ENCODE assay signal across 20 mouse cellular contexts in the genomic region with DNA sequence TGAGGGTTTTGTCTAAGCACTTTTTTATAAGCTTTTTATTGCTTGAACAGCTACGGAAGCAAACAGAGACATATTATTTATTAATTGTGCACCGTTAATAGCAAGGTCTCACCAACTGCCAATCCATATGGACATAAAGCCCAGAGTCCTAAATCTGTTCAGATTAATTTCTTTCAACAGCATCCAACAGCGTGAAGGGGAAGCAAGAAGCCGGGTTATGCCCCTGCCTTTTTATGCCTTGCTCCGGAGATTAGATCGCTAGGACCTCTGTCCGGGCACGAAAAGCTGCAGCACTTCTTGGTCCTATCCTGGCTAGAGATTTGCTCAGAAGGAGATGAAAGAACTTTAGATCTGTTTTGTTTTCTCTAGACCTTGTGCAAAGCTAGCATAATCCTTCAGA.
"Had no signal": no experiment of that assay in that cellular context is flagged by ENCODE, and none has a peak within 500 bp of the region (broad histone marks: within the 10 kb centered on the region; RNA-seq: fewer than 3 reads in every experiment).

No protein-coding gene starts in this region.

- H3K36me3 ChIP-seq: limb, embryonic 10.5 days; limb, embryonic 13.5 days; liver, embryonic 12.5 days; liver, embryonic 15.5 days; lung, embryonic 15.5 days; midbrain, embryonic 15.5 days; stomach, embryonic 15.5 days had no signal

- H3K4me1 ChIP-seq: limb, embryonic 10.5 days; limb, embryonic 13.5 days; liver, embryonic 12.5 days; liver, embryonic 15.5 days; lung, embryonic 15.5 days; midbrain, embryonic 15.5 days; stomach, embryonic 15.5 days had no signal

- DNase-seq: kidney, adult 18-20 months; kidney, postnatal 25 days; layer of hippocampus, adult 9-11 months; liver; lung, adult 18-20 months; lung, postnatal 10 days; lung, postnatal 4 days; right cerebral cortex, postnatal 25 days; spleen, adult 18-20 months; thymus, postnatal 25 days had no signal

- H3K27me3 ChIP-seq: limb, embryonic 13.5 days; liver, embryonic 12.5 days; liver, embryonic 15.5 days; lung, embryonic 15.5 days; midbrain, embryonic 15.5 days; stomach, embryonic 15.5 days had no signal

- ATAC-seq: intestine, embryonic 16.5 days; liver, embryonic 12.5 days; midbrain, embryonic 15.5 days had no signal

- H3K9ac ChIP-seq: limb, embryonic 13.5 days; liver, embryonic 12.5 days; liver, embryonic 15.5 days; lung, embryonic 15.5 days; midbrain, embryonic 15.5 days; stomach, embryonic 15.5 days had no signal

- H3K4me3 ChIP-seq: layer of hippocampus, adult 2 months; limb, embryonic 10.5 days; limb, embryonic 13.5 days; liver, embryonic 12.5 days; liver, embryonic 15.5 days; lung, embryonic 15.5 days; midbrain, embryonic 15.5 days; stomach, embryonic 15.5 days had no signal

- H3K27ac ChIP-seq: kidney, postnatal 0 days; layer of hippocampus, adult 2 months; limb, embryonic 10.5 days; limb, embryonic 13.5 days; liver, embryonic 12.5 days; liver, embryonic 15.5 days; lung, embryonic 15.5 days; midbrain, embryonic 15.5 days; stomach, embryonic 15.5 days had no signal

- H3K4me2 ChIP-seq: limb, embryonic 13.5 days; liver, embryonic 12.5 days; liver, embryonic 15.5 days; lung, embryonic 15.5 days; midbrain, embryonic 15.5 days; stomach, embryonic 15.5 days had no signal

- H3K9me3 ChIP-seq: limb, embryonic 10.5 days; limb, embryonic 13.5 days; liver, embryonic 12.5 days; liver, embryonic 15.5 days; lung, embryonic 15.5 days; midbrain, embryonic 15.5 days; stomach, embryonic 15.5 days had no signal
